Mouse (Mus musculus) left cerebral cortex, postnatal 36 days (tissue): ENCODE data around the gene Igflr1. TPM values are rescaled to one million over a fixed set of nuclear protein-coding genes. Genes with fewer than 3 reads are reported as not detected.

ENCODE experiments used
- DNase-seq, 2 experiments: peaks; one replicate each; pipeline ENCODE4 v3.0.0; 2021 to 2022; ENCODE audit warnings: low spot score in 2 of 2, mixed read lengths in 1 of 2
- intact Hi-C: fragments of 180-260 bp; cut with DNase I; formaldehyde crosslinking; loops from one replicate; pipeline ENCODE4 v1.15.1; 2025
- total RNA-seq, 2 experiments: library from RNA; stranded (reverse); gene quantifications; 2 replicates each; pipeline ENCODE4 v1.2.3; 2021

Igflr1 gene
- total RNA-seq, result 1 to 10 TPM; 1.8 to 4.5 TPM

GRCm38 (mm10) chr7:30564970-30565571, at the start of gene Igflr1:
TSS of gene Igflr1 (plus strand) at chr7:30565427.
- DNase-seq, result no peak
- intact Hi-C loops, result no loop called here

GRCm38 (mm10) chr7:30518325-30518724, 46.9 kb upstream of the Igflr1 start:
- intact Hi-C loops, result no loop called here
- no peak for DNase-seq

- DNase-seq, result no peak
- intact Hi-C loops, result no loop called here
These were observed 44.8 kb upstream of the Igflr1 start for GRCm38 (mm10) chr7:30520396-30520795.

- no peak for DNase-seq
- intact Hi-C loops, result no loop called here
These were observed 44.4 kb upstream of the Igflr1 start for GRCm38 (mm10) chr7:30520856-30521255.

- intact Hi-C loops, result no loop called here
- no peak for DNase-seq
These were observed 42.4 kb upstream of the Igflr1 start for GRCm38 (mm10) chr7:30522871-30523270.

- DNase-seq, result no peak
- intact Hi-C loops, result no loop called here
These were observed 40.7 kb upstream of the Igflr1 start for GRCm38 (mm10) chr7:30524487-30524886.

- intact Hi-C loops, result no loop called here
- DNase-seq, result no peak
These were observed 39.3 kb upstream of the Igflr1 start for GRCm38 (mm10) chr7:30525954-30526353.

- intact Hi-C loops, result no loop called here
These were observed 38.8 kb upstream of the Igflr1 start for GRCm38 (mm10) chr7:30526399-30526798.

GRCm38 (mm10) chr7:30526981-30527380, 38.2 kb upstream of the Igflr1 start:
- intact Hi-C loops, result no loop called here
- DNase-seq, result no peak

More at GRCm38 (mm10) chr7:30526399-30526798, 38.8 kb upstream of the Igflr1 start:
- DNase-seq, result no peak

GRCm38 (mm10) chr7:30531291-30531815, 33.9 kb upstream of the Igflr1 start:
- intact Hi-C loops, result loop anchor here (10.0 kb wide), 1 partner anchor 87 kb away; the partner anchor contains the start of gene Aplp1
- DNase-seq, result peak; percentile 70 to 72

GRCm38 (mm10) chr7:30532931-30533330, 32.3 kb upstream of the Igflr1 start:
- intact Hi-C loops, result loop anchor here (10.0 kb wide), 1 partner anchor 88 kb away; the partner anchor contains the start of gene Aplp1
- DNase-seq, result no peak

- DNase-seq, result peak in 1 of 2 experiments; percentile 57
- intact Hi-C loops, result loop anchor here (10.0 kb wide), 1 partner anchor 89 kb away; the partner anchor contains the start of gene Aplp1
These were observed 31.1 kb upstream of the Igflr1 start for GRCm38 (mm10) chr7:30533941-30534632.

- intact Hi-C loops, result loop anchor here (5.0 to 10.0 kb wide), 2 partner anchors 43 to 90 kb away; partner anchors contain the start of genes Aplp1 and Prodh2
- peak; percentile 95 to 97 for DNase-seq
These were observed 30.3 kb upstream of the Igflr1 start, which contains the start of gene Arhgap33 for GRCm38 (mm10) chr7:30534633-30535577. TSS of gene Arhgap33 (minus strand) at chr7:30535060.

- DNase-seq, result no peak
- intact Hi-C loops, result no loop called here
These were observed 24.7 kb upstream of the Igflr1 start for GRCm38 (mm10) chr7:30540572-30540971.

- intact Hi-C loops, result no loop called here
- no peak for DNase-seq
These were observed 20.9 kb upstream of the Igflr1 start for GRCm38 (mm10) chr7:30544327-30544726.

GRCm38 (mm10) chr7:30549880-30550279, 15.3 kb upstream of the Igflr1 start:
- intact Hi-C loops, result no loop called here
- no peak for DNase-seq

GRCm38 (mm10) chr7:30550603-30551002, 14.6 kb upstream of the Igflr1 start:
- intact Hi-C loops, result no loop called here
- DNase-seq, result no peak

- no peak for DNase-seq
- intact Hi-C loops, result no loop called here
These were observed 13.7 kb upstream of the Igflr1 start for GRCm38 (mm10) chr7:30551445-30552101.
